Mouse (Mus musculus) megakaryocyte progenitor cell, adult 5-6 weeks (primary cell): Measurements from ENCODE around the gene Tmem127. TPM values are rescaled to one million over a fixed set of nuclear protein-coding genes. Genes with fewer than 3 reads are reported as not detected.

Experiments used
- ATAC-seq: replicated peaks from 2 replicates; pipeline ENCODE4 v1.8.0; 2016; ENCODE audit warnings: mild to moderate bottlenecking, moderate TSS enrichment, inconsistent platforms; ENCODE audit not compliant: poor library complexity
- total RNA-seq, 2 experiments: library from RNA; stranded (forward) in 1 of 2; stranded (reverse) in 1 of 2; fragments of 157-497, 149-512 nt in 1 of 2; fragments of 200-1000 nt in 1 of 2; gene quantifications; 2 replicates each; pipeline versions ENCODE4 v1.2.3 to v1.2.4; 2015 to 2017

Gene Tmem127
- total RNA-seq, 2 experiments from 2014 or later = 8.8 to 27.0 TPM

- no peak for ATAC-seq
These were observed 62.5 kb downstream of the Tmem127 start for GRCm38 (mm10) chr2:127310246-127310645.

GRCm38 (mm10) chr2:127310685-127311084 is 63.0 kb downstream of the Tmem127 start:
- ATAC-seq = no peak

Other genes starting within 250 kb of the Tmem127 start
- 8.3 and 10.6 TPM in 2 replicates for gene Ap4e1, start 239.2 kb upstream of the Tmem127 start, total RNA-seq (2015)
- 17.1 and 20.6 TPM in 2 replicates for gene Ap4e1, start 239.2 kb upstream of the Tmem127 start, total RNA-seq (2017)
- 37.0 and 38.7 TPM in 2 replicates for gene Blvra, start 177.2 kb upstream of the Tmem127 start, total RNA-seq (2015)
- 30.9 and 42.2 TPM in 2 replicates for gene Blvra, start 177.2 kb upstream of the Tmem127 start, total RNA-seq (2017)
- gene Ncaph, start 114.0 kb upstream of the Tmem127 start, total RNA-seq (2015) = 49.5 and 53.5 TPM in 2 replicates
- 57.3 and 58.7 TPM in 2 replicates for gene Ncaph, start 114.0 kb upstream of the Tmem127 start, total RNA-seq (2017)
- gene Itpripl1, start 104.5 kb upstream of the Tmem127 start, total RNA-seq (2015) = 17.5 and 18.7 TPM in 2 replicates
- gene Itpripl1, start 104.5 kb upstream of the Tmem127 start, total RNA-seq (2017) = 20.4 and 23.3 TPM in 2 replicates
- 1.9 and 3.6 TPM in 2 replicates for gene 1810024B03Rik, start 39.6 kb upstream of the Tmem127 start, total RNA-seq (2015)
- gene 1810024B03Rik, start 39.6 kb upstream of the Tmem127 start, total RNA-seq (2017) = 2.4 and 3.3 TPM in 2 replicates
- gene Snrnp200, start 39.5 kb upstream of the Tmem127 start, total RNA-seq (2015) = 57.5 and 62.1 TPM in 2 replicates
- 146 and 186 TPM in 2 replicates for gene Snrnp200, start 39.5 kb upstream of the Tmem127 start, total RNA-seq (2017)
- gene Ciao1, start 92 bp upstream of the Tmem127 start, total RNA-seq (2015) = 29.8 and 36.6 TPM in 2 replicates
- gene Ciao1, start 92 bp upstream of the Tmem127 start, total RNA-seq (2017) = 21.8 and 30.3 TPM in 2 replicates
- gene Stard7, start 22.3 kb downstream of the Tmem127 start, total RNA-seq (2015) = 69.5 and 79.9 TPM in 2 replicates
- gene Stard7, start 22.3 kb downstream of the Tmem127 start, total RNA-seq (2017) = 134 and 138 TPM in 2 replicates
- gene Dusp2, start 88.3 kb downstream of the Tmem127 start, total RNA-seq (2015) = 76.0 and 76.5 TPM in 2 replicates
- gene Dusp2, start 88.3 kb downstream of the Tmem127 start, total RNA-seq (2017) = 83.2 and 90.0 TPM in 2 replicates
- 0.15 and 0.30 TPM in 2 replicates for gene Astl, start 90.7 kb downstream of the Tmem127 start, total RNA-seq (2015)
- 0.24 TPM in 1 of 2 replicates, not detected in the other for gene Astl, start 90.7 kb downstream of the Tmem127 start, total RNA-seq (2017)
- gene Adra2b, start 115.3 kb downstream of the Tmem127 start, total RNA-seq (2015) = not detected in 2 replicates
- not detected in 2 replicates for gene Adra2b, start 115.3 kb downstream of the Tmem127 start, total RNA-seq (2017)
- not detected in 2 replicates for gene Gpat2, start 177.3 kb downstream of the Tmem127 start, total RNA-seq (2015)
- 0.12 TPM in 1 of 2 replicates, not detected in the other for gene Gpat2, start 177.3 kb downstream of the Tmem127 start, total RNA-seq (2017)
- gene Fahd2a, start 196.7 kb downstream of the Tmem127 start, total RNA-seq (2015) = 23.5 and 23.7 TPM in 2 replicates
- gene Fahd2a, start 196.7 kb downstream of the Tmem127 start, total RNA-seq (2017) = 5.7 and 6.9 TPM in 2 replicates